Mouse (Mus musculus) duodenum, adult 2 months (tissue): ENCODE data around the gene Znrf2. TPM values are rescaled to one million over a fixed set of nuclear protein-coding genes. Genes with fewer than 3 reads are reported as not detected.

Experiments
- polyA plus RNA-seq: library from polyadenylated mRNA; depleted of rRNA; stranded (reverse); fragments of >200 nt; gene quantifications from 2 replicates; pipeline ENCODE4 v1.2.3, GENCODE M21; 2012; ENCODE audit warnings: low replicate concordance; rRNA removed

Znrf2 gene
- 8.2 and 25.6 TPM in 2 replicates for polyA plus RNA-seq

DNA sequence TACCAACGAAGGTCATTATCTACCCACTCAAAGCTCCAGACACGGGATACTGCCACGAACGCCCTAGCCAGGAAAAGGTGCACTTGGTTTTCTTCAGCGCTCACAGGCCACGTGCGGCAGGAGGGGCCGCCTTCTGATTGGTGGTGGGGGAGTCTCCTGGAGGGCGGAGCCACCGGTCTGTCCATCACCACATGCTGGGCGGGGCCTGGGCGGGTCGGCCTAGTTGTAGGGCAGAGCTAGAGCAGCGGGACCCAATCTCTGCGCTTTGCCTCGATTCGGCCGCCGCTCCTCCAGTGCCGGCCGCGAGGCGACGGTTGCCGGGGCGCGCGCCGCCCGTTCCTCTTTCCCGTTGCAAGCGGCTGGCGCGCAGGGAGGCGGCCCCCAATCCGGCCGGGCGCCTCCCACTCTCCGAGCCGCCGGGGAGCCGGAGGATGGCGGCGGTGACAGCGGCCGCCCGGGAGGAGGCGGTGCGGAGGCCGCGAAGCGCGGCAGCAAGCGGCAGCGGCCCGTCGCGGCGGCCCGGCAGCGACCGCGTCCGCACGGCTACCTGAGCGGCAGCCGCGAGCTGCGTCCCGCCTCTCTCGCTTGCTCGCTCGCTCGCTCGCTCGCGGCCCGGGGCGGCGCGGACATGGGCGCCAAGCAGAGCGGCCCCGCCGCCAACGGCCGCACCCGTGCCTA lies at the start of gene Znrf2:
Znrf2 (plus strand) TSS at position 529 of the 678 bp plus-strand sequence.

Other genes with a start within 250 kb of the Znrf2 start
- gene Plekha8, start 221.8 kb upstream of the Znrf2 start, polyA plus RNA-seq, result 4.6 and 4.9 TPM in 2 replicates
- 0.28 and 0.67 TPM in 2 replicates for gene Fkbp14, start 219.6 kb upstream of the Znrf2 start, polyA plus RNA-seq
- gene Mturn, start 135.3 kb upstream of the Znrf2 start, polyA plus RNA-seq, result 1.7 and 3.2 TPM in 2 replicates
- 6.4 and 11.4 TPM in 2 replicates for gene Nod1, start 155.7 kb downstream of the Znrf2 start, polyA plus RNA-seq
- 0.77 and 1.5 TPM in 2 replicates for gene Ggct, start 176.0 kb downstream of the Znrf2 start, polyA plus RNA-seq
- 23.1 and 29.1 TPM in 2 replicates for gene Gars, start 221.1 kb downstream of the Znrf2 start, polyA plus RNA-seq